ENCODE assay signal across 8 mouse cellular contexts in the genomic region with DNA sequence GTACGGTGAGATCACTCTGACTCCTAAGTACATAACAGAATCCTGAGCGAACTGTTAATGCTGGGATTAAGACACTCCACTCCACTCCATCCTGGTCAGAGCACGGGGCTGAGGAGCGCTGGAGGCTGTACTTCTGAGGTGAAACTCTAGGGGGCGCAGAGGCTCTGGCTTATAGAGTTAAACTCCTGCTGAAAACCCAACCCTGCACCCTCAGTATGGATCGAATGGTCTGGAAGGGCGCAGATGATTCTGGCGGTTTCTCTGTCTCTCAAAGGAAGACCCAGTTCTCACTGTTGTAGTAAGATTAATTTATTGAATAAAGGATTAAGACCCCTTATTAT. TPM values are rescaled to one million over a fixed set of nuclear protein-coding genes. Genes with fewer than 3 reads are reported as not detected.
DNase-seq lines count a peak whose midpoint lies in the region; ATAC-seq and TF ChIP-seq lines count a peak whose summit lies in the region.

No protein-coding gene starts in this region.

- no peaks in the 10 kb centered on the region for H3K36me3 ChIP-seq in intestine, embryonic 15.5 days
- no peaks in the 10 kb centered on the region for H3K36me3 ChIP-seq in limb, embryonic 12.5 days
- no peaks in the 10 kb centered on the region for H3K36me3 ChIP-seq in neural tube, embryonic 11.5 days (ENCODE audit: control insufficient read depth, insufficient read depth, low read length)

- TF ChIP-seq POLR2A in brain, embryonic 14.5 days (IDR thresholded peaks at IDR 0.05; ENCODE audit: borderline replicate concordance, extremely low read depth, insufficient read depth, insufficient read length, poor library complexity, severe bottlenecking), result no peak

- no peaks in the 10 kb centered on the region for H3K9me3 ChIP-seq in intestine, embryonic 15.5 days
- H3K9me3 ChIP-seq in limb, embryonic 12.5 days, result no peaks in the 10 kb centered on the region
- no peaks in the 10 kb centered on the region for H3K9me3 ChIP-seq in neural tube, embryonic 11.5 days (ENCODE audit: control insufficient read depth, low read length)

- no peak overlapping the region for H3K9ac ChIP-seq in intestine, embryonic 15.5 days
- H3K9ac ChIP-seq in limb, embryonic 12.5 days (replicated peaks), result no peak overlapping the region
- no peak overlapping the region for H3K9ac ChIP-seq in neural tube, embryonic 11.5 days (ENCODE audit: low read length)

- H3K4me2 ChIP-seq in intestine, embryonic 15.5 days (replicated peaks), result no peak overlapping the region
- no peak overlapping the region for H3K4me2 ChIP-seq in limb, embryonic 12.5 days
- no peak overlapping the region for H3K4me2 ChIP-seq in neural tube, embryonic 11.5 days (ENCODE audit: low read depth)

- peaks cover 17% of the 10 kb centered on the region for H3K27me3 ChIP-seq in intestine, embryonic 15.5 days (replicated peaks)
- peaks cover 72% of the 10 kb centered on the region for H3K27me3 ChIP-seq in limb, embryonic 12.5 days
- peaks cover 15% of the 10 kb centered on the region for H3K27me3 ChIP-seq in neural tube, embryonic 11.5 days (ENCODE audit: control insufficient read depth, insufficient read depth, low read length)

- 25% methylated on average over 8 of the region's 8 CpGs for WGBS in intestine, embryonic 15.5 days
- WGBS in limb, embryonic 12.5 days, result 24% methylated on average over 8 of the region's 8 CpGs
- 24% methylated on average over 8 of the region's 8 CpGs for WGBS in neural tube, embryonic 11.5 days

- no peak overlapping the region for H3K27ac ChIP-seq in intestine, embryonic 15.5 days
- H3K27ac ChIP-seq in limb, embryonic 12.5 days, result no peak overlapping the region
- no peak overlapping the region for H3K27ac ChIP-seq in neural tube, embryonic 11.5 days (ENCODE audit: low read depth, low read length)

- ATAC-seq in intestine, embryonic 15.5 days, result peak; percentile 72
- 0 out of 2 replicates have a peak, but pooled peaks have one; percentile 52 for ATAC-seq in limb, embryonic 12.5 days (ENCODE audit: insufficient number of reproducible peaks, insufficient read depth, low FRiP score, low TSS enrichment, low read depth)
- no peak for ATAC-seq in neural tube, embryonic 11.5 days (ENCODE audit: insufficient read depth, low FRiP score, low TSS enrichment)

- H3K4me1 ChIP-seq in intestine, embryonic 15.5 days (replicated peaks), result no peaks in the 10 kb centered on the region
- no peaks in the 10 kb centered on the region for H3K4me1 ChIP-seq in limb, embryonic 12.5 days (replicated peaks)
- no peaks in the 10 kb centered on the region for H3K4me1 ChIP-seq in neural tube, embryonic 11.5 days (ENCODE audit: control insufficient read depth, insufficient read depth, low read length)

- H3K4me3 ChIP-seq in intestine, embryonic 15.5 days (replicated peaks), result no peak overlapping the region
- H3K4me3 ChIP-seq in limb, embryonic 12.5 days (replicated peaks), result no peak overlapping the region
- H3K4me3 ChIP-seq in neural tube, embryonic 11.5 days (ENCODE audit: low read depth, low read length), result no peak overlapping the region

- peak; percentile 24 to 47 for DNase-seq in right cerebral cortex, adult 2 months (ENCODE audit: low spot score in 2 of 2)
- DNase-seq in right cerebral cortex, postnatal 25 days, result no peak
- DNase-seq in brain, embryonic 14.5 days (ENCODE audit: low read depth), result peak; percentile 41
- DNase-seq in fibroblast of lung, adult 2 months (ENCODE audit: low read depth), result peak; percentile 17
- peak; percentile 76 for DNase-seq in neural tube, embryonic 11.5 days (ENCODE audit: low spot score)
- DNase-seq in urinary bladder, adult 2 months (ENCODE audit: low spot score), result peak; percentile 35

- peak; percentile 77 for TF ChIP-seq CTCF in brain, embryonic 14.5 days (IDR thresholded peaks at IDR 0.05; ENCODE audit: borderline replicate concordance, extremely low read depth, insufficient read depth, insufficient read length)

RNA-seq across cellular contexts. Expression of a gene that starts 8.1 kb away (rescaled TPM):
- 0.43 and 0.83 TPM in 2 replicates for polyA plus RNA-seq in brain, embryonic 14.5 days (2012; rRNA removed)
- 2.0 and 2.3 TPM in 2 replicates for polyA plus RNA-seq in intestine, embryonic 15.5 days (2015; fragmentation: Nextera tagmentation; extraction: Ambion mirVana)
- polyA plus RNA-seq in limb, embryonic 12.5 days (2016; fragmentation: Nextera tagmentation; extraction: Ambion mirVana), result 0.40 and 0.83 TPM in 2 replicates
- polyA plus RNA-seq in neural tube, embryonic 11.5 days (2014; fragmentation: Nextera tagmentation; extraction: Ambion mirVana), result 0.82 and 0.87 TPM in 2 replicates
- 4.5 and 5.4 TPM in 2 replicates for polyA plus RNA-seq in urinary bladder, adult 2 months (2012; rRNA removed)

RNA-seq across cellular contexts. Expression of a gene that starts 23.3 kb away (rescaled TPM):
- polyA plus RNA-seq in brain, embryonic 14.5 days (2012; rRNA removed), result 1.2 TPM in 2 replicates
- polyA plus RNA-seq in intestine, embryonic 15.5 days (2015; fragmentation: Nextera tagmentation; extraction: Ambion mirVana), result 0.52 and 0.78 TPM in 2 replicates
- polyA plus RNA-seq in limb, embryonic 12.5 days (2016; fragmentation: Nextera tagmentation; extraction: Ambion mirVana), result 0.45 and 0.55 TPM in 2 replicates
- 0.49 and 0.77 TPM in 2 replicates for polyA plus RNA-seq in neural tube, embryonic 11.5 days (2014; fragmentation: Nextera tagmentation; extraction: Ambion mirVana)
- polyA plus RNA-seq in urinary bladder, adult 2 months (2012; rRNA removed), result 5.2 and 5.5 TPM in 2 replicates

RNA-seq across cellular contexts. Expression of a gene that starts 27.9 kb away (rescaled TPM):
- polyA plus RNA-seq in brain, embryonic 14.5 days (2012; rRNA removed), result 0.42 and 0.85 TPM in 2 replicates
- polyA plus RNA-seq in intestine, embryonic 15.5 days (2015; fragmentation: Nextera tagmentation; extraction: Ambion mirVana), result 3.1 and 3.7 TPM in 2 replicates
- polyA plus RNA-seq in limb, embryonic 12.5 days (2016; fragmentation: Nextera tagmentation; extraction: Ambion mirVana), result 0.37 and 0.55 TPM in 2 replicates
- polyA plus RNA-seq in neural tube, embryonic 11.5 days (2014; fragmentation: Nextera tagmentation; extraction: Ambion mirVana), result 0.05 and 0.23 TPM in 2 replicates
- 9.4 and 14.9 TPM in 2 replicates for polyA plus RNA-seq in urinary bladder, adult 2 months (2012; rRNA removed)

RNA-seq across cellular contexts. Expression of a gene that starts 28.6 kb away (rescaled TPM):
- 0.41 and 0.53 TPM in 2 replicates for polyA plus RNA-seq in brain, embryonic 14.5 days (2012; rRNA removed)
- 0.28 and 0.38 TPM in 2 replicates for polyA plus RNA-seq in intestine, embryonic 15.5 days (2015; fragmentation: Nextera tagmentation; extraction: Ambion mirVana)
- polyA plus RNA-seq in limb, embryonic 12.5 days (2016; fragmentation: Nextera tagmentation; extraction: Ambion mirVana), result 0.20 and 0.37 TPM in 2 replicates
- 0.37 and 0.43 TPM in 2 replicates for polyA plus RNA-seq in neural tube, embryonic 11.5 days (2014; fragmentation: Nextera tagmentation; extraction: Ambion mirVana)
- polyA plus RNA-seq in urinary bladder, adult 2 months (2012; rRNA removed), result 0.26 and 0.43 TPM in 2 replicates

RNA-seq across cellular contexts. Expression of a gene that starts 39.8 kb away (rescaled TPM):
- polyA plus RNA-seq in brain, embryonic 14.5 days (2012; rRNA removed), result 46.2 and 47.5 TPM in 2 replicates
- 75.5 and 83.0 TPM in 2 replicates for polyA plus RNA-seq in intestine, embryonic 15.5 days (2015; fragmentation: Nextera tagmentation; extraction: Ambion mirVana)
- polyA plus RNA-seq in limb, embryonic 12.5 days (2016; fragmentation: Nextera tagmentation; extraction: Ambion mirVana), result 75.8 and 77.7 TPM in 2 replicates
- polyA plus RNA-seq in neural tube, embryonic 11.5 days (2014; fragmentation: Nextera tagmentation; extraction: Ambion mirVana), result 76.0 and 78.8 TPM in 2 replicates
- 32.1 and 34.4 TPM in 2 replicates for polyA plus RNA-seq in urinary bladder, adult 2 months (2012; rRNA removed)
